Mouse (Mus musculus): Measurements from ENCODE around the gene Gm27235. TPM values are rescaled to one million over a fixed set of nuclear protein-coding genes. Genes with fewer than 3 reads are reported as not detected.
"Not testable (repeated sequence)": the region's sequence is repeated elsewhere in the genome, so short reads cannot be mapped to it uniquely, and the experiment has no call there.

The Gm27235 gene
- polyA plus RNA-seq (2015; fragmentation: Nextera tagmentation; extraction: Ambion mirVana), result not detected in 2 replicates

- DNase-seq (ENCODE audit: low spot score) (no peak), ATAC-seq (ENCODE audit: low FRiP score, low TSS enrichment) (no peak)
- WGBS, result 89% methylated on average over 3 of the region's 3 CpGs
- Histone ChIP-seq H3K4me3 (ENCODE audit: low read depth, low read length) (no peak within 1 kb of the TSS), H3K9ac (ENCODE audit: low read length) (no peak within 1 kb of the TSS), H3K27ac (replicated peaks) (no peak within 1 kb of the TSS), H3K36me3 (ENCODE audit: control insufficient read depth, insufficient read depth, low read length) (no peaks in the 10 kb centered on the region), H3K4me2 (replicated peaks; ENCODE audit: low read depth) (no peak within 1 kb of the TSS), H3K4me1 (replicated peaks; ENCODE audit: control insufficient read depth, insufficient read depth) (no peaks in the 10 kb centered on the region), H3K9me3 (ENCODE audit: control insufficient read depth, low read length) (no peaks in the 10 kb centered on the region), H3K27me3 (ENCODE audit: control insufficient read depth, insufficient read depth, low read length) (no peaks in the 10 kb centered on the region)
- no peak for TF ChIP-seq EP300 (optimal IDR thresholded peaks at IDR 0.05)
- TF ChIP-seq CTCF (IDR thresholded peaks at IDR 0.05; ENCODE audit: low read depth), result no peak
Observed at GRCm38 (mm10) chr9:35790001-35790400, at the start of gene Gm27235, which contains the start of gene D730048I06Rik. Gm27235 (minus strand) TSS chr9:35790101. D730048I06Rik (minus strand) TSS chr9:35790112.

GRCm38 (mm10) chr9:35817881-35818280, 28.0 kb upstream of the Gm27235 start:
- not testable (repeated sequence) for H3K9ac ChIP-seq (ENCODE audit: low read length); H3K4me1 ChIP-seq (replicated peaks; ENCODE audit: control insufficient read depth, insufficient read depth); H3K4me2 ChIP-seq (replicated peaks; ENCODE audit: low read depth); H3K36me3 ChIP-seq (ENCODE audit: control insufficient read depth, insufficient read depth, low read length); H3K9me3 ChIP-seq (ENCODE audit: control insufficient read depth, low read length); H3K27ac ChIP-seq (replicated peaks); H3K4me3 ChIP-seq (ENCODE audit: low read depth, low read length); H3K27me3 ChIP-seq (ENCODE audit: control insufficient read depth, insufficient read depth, low read length); DNase-seq (ENCODE audit: low spot score); ATAC-seq (ENCODE audit: low FRiP score, low TSS enrichment)
- 92% methylated on average over 15 of the region's 15 CpGs for WGBS

- TF ChIP-seq CTCF (IDR thresholded peaks at IDR 0.05; ENCODE audit: low read depth) (no peak), EP300 (optimal IDR thresholded peaks at IDR 0.05) (no peak)
- H3K27ac ChIP-seq (replicated peaks), result no peak overlapping the region
- no peaks in the 10 kb centered on the region for H3K36me3 ChIP-seq (ENCODE audit: control insufficient read depth, insufficient read depth, low read length)
- H3K9me3 ChIP-seq (ENCODE audit: control insufficient read depth, low read length), result no peaks in the 10 kb centered on the region
- H3K4me1 ChIP-seq (replicated peaks; ENCODE audit: control insufficient read depth, insufficient read depth), result no peaks in the 10 kb centered on the region
- H3K4me3 ChIP-seq (ENCODE audit: low read depth, low read length), result no peak overlapping the region
- H3K9ac ChIP-seq (ENCODE audit: low read length), result no peak overlapping the region
- H3K4me2 ChIP-seq (replicated peaks; ENCODE audit: low read depth), result no peak overlapping the region
- no peaks in the 10 kb centered on the region for H3K27me3 ChIP-seq (ENCODE audit: control insufficient read depth, insufficient read depth, low read length)
- DNase-seq (ENCODE audit: low spot score), result no peak
- ATAC-seq (ENCODE audit: low FRiP score, low TSS enrichment), result no peak
Observed at GRCm38 (mm10) chr9:35798146-35798545, 8.2 kb upstream of the Gm27235 start.

GRCm38 (mm10) chr9:35778009-35778408, 11.9 kb downstream of the Gm27235 start, which contains the start of gene Gm17727:
Gm17727 (minus strand) TSS chr9:35778109.
- Histone ChIP-seq H3K9me3 (ENCODE audit: control insufficient read depth, low read length) (no peaks in the 10 kb centered on the region), H3K4me3 (ENCODE audit: low read depth, low read length) (no peak within 1 kb of the TSS), H3K27me3 (ENCODE audit: control insufficient read depth, insufficient read depth, low read length) (no peaks in the 10 kb centered on the region), H3K4me2 (replicated peaks; ENCODE audit: low read depth) (no peak within 1 kb of the TSS), H3K36me3 (ENCODE audit: control insufficient read depth, insufficient read depth, low read length) (no peaks in the 10 kb centered on the region), H3K27ac (replicated peaks) (no peak within 1 kb of the TSS), H3K9ac (ENCODE audit: low read length) (no peak within 1 kb of the TSS), H3K4me1 (replicated peaks; ENCODE audit: control insufficient read depth, insufficient read depth) (no peaks in the 10 kb centered on the region)
- ATAC-seq (ENCODE audit: low FRiP score, low TSS enrichment) (no peak), DNase-seq (ENCODE audit: low spot score) (no peak)
- TF ChIP-seq CTCF (IDR thresholded peaks at IDR 0.05; ENCODE audit: low read depth) (no peak), EP300 (optimal IDR thresholded peaks at IDR 0.05) (no peak)
- 60% methylated on average over 3 of the region's 3 CpGs for WGBS

- H3K36me3 ChIP-seq (ENCODE audit: control insufficient read depth, insufficient read depth, low read length), result no peaks in the 10 kb centered on the region
- TF ChIP-seq EP300 (optimal IDR thresholded peaks at IDR 0.05) (no peak), CTCF (IDR thresholded peaks at IDR 0.05; ENCODE audit: low read depth) (no peak)
Observed at GRCm38 (mm10) chr9:35756843-35757242, 33.1 kb downstream of the Gm27235 start.

GRCm38 (mm10) chr9:35740749-35741148, 49.2 kb downstream of the Gm27235 start, which contains the start of gene Gm17677:
Gm17677 (plus strand) TSS chr9:35741049.
- Histone ChIP-seq H3K27me3 (ENCODE audit: control insufficient read depth, insufficient read depth, low read length) (no peaks in the 10 kb centered on the region), H3K4me1 (replicated peaks; ENCODE audit: control insufficient read depth, insufficient read depth) (no peaks in the 10 kb centered on the region), H3K27ac (replicated peaks) (no peak within 1 kb of the TSS), H3K4me3 (ENCODE audit: low read depth, low read length) (no peak within 1 kb of the TSS), H3K36me3 (ENCODE audit: control insufficient read depth, insufficient read depth, low read length) (no peaks in the 10 kb centered on the region), H3K9me3 (ENCODE audit: control insufficient read depth, low read length) (no peaks in the 10 kb centered on the region), H3K4me2 (replicated peaks; ENCODE audit: low read depth) (no peak within 1 kb of the TSS), H3K9ac (ENCODE audit: low read length) (no peak within 1 kb of the TSS)
- DNase-seq (ENCODE audit: low spot score) (no peak), ATAC-seq (ENCODE audit: low FRiP score, low TSS enrichment) (no peak)
- TF ChIP-seq EP300 (optimal IDR thresholded peaks at IDR 0.05) (no peak), CTCF (IDR thresholded peaks at IDR 0.05; ENCODE audit: low read depth) (no peak)

More at GRCm38 (mm10) chr9:35756843-35757242, 33.1 kb downstream of the Gm27235 start:
- no peak for DNase-seq (ENCODE audit: low spot score)
- Histone ChIP-seq H3K4me3 (ENCODE audit: low read depth, low read length) (no peak overlapping the region), H3K9me3 (ENCODE audit: control insufficient read depth, low read length) (no peaks in the 10 kb centered on the region), H3K9ac (ENCODE audit: low read length) (no peak overlapping the region), H3K4me1 (replicated peaks; ENCODE audit: control insufficient read depth, insufficient read depth) (no peaks in the 10 kb centered on the region), H3K4me2 (replicated peaks; ENCODE audit: low read depth) (no peak overlapping the region), H3K27ac (replicated peaks) (no peak overlapping the region), H3K27me3 (ENCODE audit: control insufficient read depth, insufficient read depth, low read length) (no peaks in the 10 kb centered on the region)
- ATAC-seq (ENCODE audit: low FRiP score, low TSS enrichment), result no peak

Other genes starting within 250 kb of the Gm27235 start
- 0.38 and 0.50 TPM in 2 replicates for gene Ddx25, start 231.6 kb downstream of the Gm27235 start, polyA plus RNA-seq (2015; fragmentation: Nextera tagmentation; extraction: Ambion mirVana)
- 7.9 and 9.3 TPM in 2 replicates for gene Pus3, start 231.5 kb downstream of the Gm27235 start, polyA plus RNA-seq (2015; fragmentation: Nextera tagmentation; extraction: Ambion mirVana)
- 0.19 and 0.31 TPM in 2 replicates for gene Pate2, start 219.8 kb downstream of the Gm27235 start, polyA plus RNA-seq (2015; fragmentation: Nextera tagmentation; extraction: Ambion mirVana)
- gene Hyls1, start 219.7 kb downstream of the Gm27235 start, polyA plus RNA-seq (2015; fragmentation: Nextera tagmentation; extraction: Ambion mirVana), result 4.1 and 4.7 TPM in 2 replicates
- not detected in 2 replicates for gene Pate4, start 178.2 kb downstream of the Gm27235 start, polyA plus RNA-seq (2015; fragmentation: Nextera tagmentation; extraction: Ambion mirVana)
- not detected in 2 replicates for gene Pate3, start 141.9 kb downstream of the Gm27235 start, polyA plus RNA-seq (2015; fragmentation: Nextera tagmentation; extraction: Ambion mirVana)
- gene Pate1, start 102.7 kb downstream of the Gm27235 start, polyA plus RNA-seq (2015; fragmentation: Nextera tagmentation; extraction: Ambion mirVana), result not detected in 2 replicates
- not detected in 2 replicates for gene Gm17677, start 49.1 kb downstream of the Gm27235 start, polyA plus RNA-seq (2015; fragmentation: Nextera tagmentation; extraction: Ambion mirVana)
- not detected in 2 replicates for gene Gm17727, start 12.0 kb downstream of the Gm27235 start, polyA plus RNA-seq (2015; fragmentation: Nextera tagmentation; extraction: Ambion mirVana)
- gene D730048I06Rik, start within 50 bp of the Gm27235 start, polyA plus RNA-seq (2015; fragmentation: Nextera tagmentation; extraction: Ambion mirVana), result not detected in 2 replicates
- not detected in 2 replicates for gene 9230110F15Rik, start 54.0 kb upstream of the Gm27235 start, polyA plus RNA-seq (2015; fragmentation: Nextera tagmentation; extraction: Ambion mirVana)
- not detected in 2 replicates for gene 9230113P08Rik, start 118.3 kb upstream of the Gm27235 start, polyA plus RNA-seq (2015; fragmentation: Nextera tagmentation; extraction: Ambion mirVana)

All from stomach, postnatal 0 days (tissue).